Mouse (Mus musculus) testis, adult 2 months (tissue): ENCODE results near the gene Lrmp.

Experiments
- CTCF ChIP-seq: fragments of 200-500 bp; IDR thresholded peaks from 2 replicates; pipeline ENCODE4 v1.5.1; 2012; ENCODE audit warnings: low read depth, mild to moderate bottlenecking, inconsistent platforms, low read length, moderate library complexity; ENCODE audit not compliant: control insufficient read depth, insufficient read depth, insufficient replicate concordance
- POLR2A ChIP-seq: fragments of 200-500 bp; IDR thresholded peaks from 2 replicates; pipeline ENCODE4 v1.6.1; 2012; ENCODE audit warnings: low read depth, mild to moderate bottlenecking, inconsistent platforms, low read length, moderate library complexity; ENCODE audit not compliant: control insufficient read depth

GRCm38 (mm10) chr6:145176474-145176873 is 61.0 kb downstream of the Lrmp start:
- no peak for TF ChIP-seq POLR2A
- TF ChIP-seq CTCF: no peak
